Mouse (Mus musculus): Measurements from ENCODE around the gene Lamb3. TPM values are rescaled to one million over a fixed set of nuclear protein-coding genes. Genes with fewer than 3 reads are reported as not detected.
A peak's percentile ranks its signal among the peaks of the same experiment; 100 is the strongest.

Lamb3 gene
- polyA plus RNA-seq, 1 experiment from 2014 or later = 0.29 TPM

GRCm38 (mm10) chr1:193323686-193324085 is 116.2 kb downstream of the Lamb3 start:
- no peak overlapping the region for H3K4me3 ChIP-seq (ENCODE audit: low read length)
- no peaks in the 10 kb centered on the region; the same call in 1 of the 2 replicates for H3K4me1 ChIP-seq (ENCODE audit: control insufficient read depth, insufficient read depth, low read depth, low read length)
- no peak overlapping the region for H3K27ac ChIP-seq (ENCODE audit: low read depth, low read length)
- no peak for ATAC-seq
- H3K36me3 ChIP-seq (ENCODE audit: control insufficient read depth, insufficient read depth, low read length) = no peaks in the 10 kb centered on the region
- 94% methylated on average over 6 of the region's 6 CpGs for WGBS
- no peak overlapping the region for H3K4me2 ChIP-seq (ENCODE audit: low read length)
- H3K9ac ChIP-seq (ENCODE audit: low read depth, low read length) = no peak overlapping the region
- no peaks in the 10 kb centered on the region for H3K27me3 ChIP-seq (replicated peaks; ENCODE audit: control insufficient read depth, insufficient read depth, low read length)
- no peaks in the 10 kb centered on the region for H3K9me3 ChIP-seq (ENCODE audit: control insufficient read depth, low read length)

- Histone ChIP-seq H3K9ac (ENCODE audit: low read depth, low read length) (no peak overlapping the region), H3K9me3 (ENCODE audit: control insufficient read depth, low read length) (no peaks in the 10 kb centered on the region), H3K4me2 (ENCODE audit: low read length) (no peak overlapping the region), H3K4me3 (ENCODE audit: low read length) (no peak overlapping the region), H3K36me3 (ENCODE audit: control insufficient read depth, insufficient read depth, low read length) (no peaks in the 10 kb centered on the region), H3K4me1 (ENCODE audit: control insufficient read depth, insufficient read depth, low read depth, low read length) (no peaks in the 10 kb centered on the region; the same call in 1 of the 2 replicates), H3K27ac (ENCODE audit: low read depth, low read length) (no peak overlapping the region), H3K27me3 (replicated peaks; ENCODE audit: control insufficient read depth, insufficient read depth, low read length) (no peaks in the 10 kb centered on the region)
- WGBS = 49% methylated on average over 2 of the region's 2 CpGs
- ATAC-seq = no peak
These were observed 116.7 kb downstream of the Lamb3 start for GRCm38 (mm10) chr1:193324224-193324623.

GRCm38 (mm10) chr1:193325891-193326290 is 118.4 kb downstream of the Lamb3 start:
- Histone ChIP-seq H3K4me3 (ENCODE audit: low read length) (no peak overlapping the region), H3K27me3 (replicated peaks; ENCODE audit: control insufficient read depth, insufficient read depth, low read length) (no peaks in the 10 kb centered on the region), H3K9ac (ENCODE audit: low read depth, low read length) (no peak overlapping the region), H3K36me3 (ENCODE audit: control insufficient read depth, insufficient read depth, low read length) (no peaks in the 10 kb centered on the region), H3K27ac (ENCODE audit: low read depth, low read length) (no peak overlapping the region), H3K4me1 (ENCODE audit: control insufficient read depth, insufficient read depth, low read depth, low read length) (peaks cover 6% of the 10 kb centered on the region; the same call in 1 of the 2 replicates), H3K4me2 (ENCODE audit: low read length) (no peak overlapping the region), H3K9me3 (ENCODE audit: control insufficient read depth, low read length) (no peaks in the 10 kb centered on the region)
- 91% methylated on average over 6 of the region's 6 CpGs for WGBS
- no peak for ATAC-seq

- Histone ChIP-seq H3K4me3 (ENCODE audit: low read length) (no peak overlapping the region), H3K9me3 (ENCODE audit: control insufficient read depth, low read length) (no peaks in the 10 kb centered on the region), H3K27me3 (replicated peaks; ENCODE audit: control insufficient read depth, insufficient read depth, low read length) (no peaks in the 10 kb centered on the region), H3K9ac (ENCODE audit: low read depth, low read length) (no peak overlapping the region), H3K27ac (ENCODE audit: low read depth, low read length) (no peak overlapping the region), H3K4me1 (ENCODE audit: control insufficient read depth, insufficient read depth, low read depth, low read length) (peaks cover 6% of the 10 kb centered on the region; the same call in 1 of the 2 replicates), H3K36me3 (ENCODE audit: control insufficient read depth, insufficient read depth, low read length) (no peaks in the 10 kb centered on the region), H3K4me2 (ENCODE audit: low read length) (no peak overlapping the region)
- 74% methylated on average over 7 of the region's 7 CpGs for WGBS
- no peak for ATAC-seq
These were observed 119.1 kb downstream of the Lamb3 start for GRCm38 (mm10) chr1:193326456-193327145.

- 50% methylated on average over 1 of the region's 1 CpGs for WGBS
- peaks cover 6% of the 10 kb centered on the region; the same call in 1 of the 2 replicates for H3K4me1 ChIP-seq (ENCODE audit: control insufficient read depth, insufficient read depth, low read depth, low read length)
These were observed 119.7 kb downstream of the Lamb3 start for GRCm38 (mm10) chr1:193327216-193327615.

GRCm38 (mm10) chr1:193327686-193328085 is 120.2 kb downstream of the Lamb3 start:
- no peaks in the 10 kb centered on the region for H3K9me3 ChIP-seq (ENCODE audit: control insufficient read depth, low read length)
- no peaks in the 10 kb centered on the region for H3K27me3 ChIP-seq (replicated peaks; ENCODE audit: control insufficient read depth, insufficient read depth, low read length)
- no peak overlapping the region for H3K9ac ChIP-seq (ENCODE audit: low read depth, low read length)
- H3K27ac ChIP-seq (ENCODE audit: low read depth, low read length) = no peak overlapping the region
- H3K4me2 ChIP-seq (ENCODE audit: low read length) = no peak overlapping the region
- no peak overlapping the region for H3K4me3 ChIP-seq (ENCODE audit: low read length)
- 68% methylated on average over 5 of the region's 5 CpGs for WGBS
- H3K4me1 ChIP-seq (ENCODE audit: control insufficient read depth, insufficient read depth, low read depth, low read length) = peaks cover 6% of the 10 kb centered on the region; the same call in 1 of the 2 replicates
- no peaks in the 10 kb centered on the region for H3K36me3 ChIP-seq (ENCODE audit: control insufficient read depth, insufficient read depth, low read length)
- no peak for ATAC-seq

More at GRCm38 (mm10) chr1:193327216-193327615, 119.7 kb downstream of the Lamb3 start:
- H3K4me3 ChIP-seq (ENCODE audit: low read length) = no peak overlapping the region
- no peak overlapping the region for H3K27ac ChIP-seq (ENCODE audit: low read depth, low read length)
- ATAC-seq = no peak; the same call in 1 of the 2 replicates
- no peaks in the 10 kb centered on the region for H3K9me3 ChIP-seq (ENCODE audit: control insufficient read depth, low read length)
- no peaks in the 10 kb centered on the region for H3K27me3 ChIP-seq (replicated peaks; ENCODE audit: control insufficient read depth, insufficient read depth, low read length)
- H3K36me3 ChIP-seq (ENCODE audit: control insufficient read depth, insufficient read depth, low read length) = no peaks in the 10 kb centered on the region
- no peak overlapping the region for H3K4me2 ChIP-seq (ENCODE audit: low read length)
- H3K9ac ChIP-seq (ENCODE audit: low read depth, low read length) = no peak overlapping the region

GRCm38 (mm10) chr1:193329557-193329956 is 122.1 kb downstream of the Lamb3 start:
- WGBS = 83% methylated on average over 9 of the region's 9 CpGs
- Histone ChIP-seq H3K4me1 (ENCODE audit: control insufficient read depth, insufficient read depth, low read depth, low read length) (peaks cover 11% of the 10 kb centered on the region), H3K27ac (ENCODE audit: low read depth, low read length) (no peak overlapping the region), H3K9ac (ENCODE audit: low read depth, low read length) (no peak overlapping the region), H3K27me3 (replicated peaks; ENCODE audit: control insufficient read depth, insufficient read depth, low read length) (no peaks in the 10 kb centered on the region), H3K4me3 (ENCODE audit: low read length) (no peak overlapping the region), H3K4me2 (ENCODE audit: low read length) (no peak overlapping the region), H3K9me3 (ENCODE audit: control insufficient read depth, low read length) (no peaks in the 10 kb centered on the region), H3K36me3 (ENCODE audit: control insufficient read depth, insufficient read depth, low read length) (no peaks in the 10 kb centered on the region)
- no peak for ATAC-seq

GRCm38 (mm10) chr1:193330172-193330571 is 122.7 kb downstream of the Lamb3 start:
- Histone ChIP-seq H3K36me3 (ENCODE audit: control insufficient read depth, insufficient read depth, low read length) (no peaks in the 10 kb centered on the region), H3K4me2 (ENCODE audit: low read length) (no peak overlapping the region), H3K9me3 (ENCODE audit: control insufficient read depth, low read length) (no peaks in the 10 kb centered on the region), H3K27me3 (replicated peaks; ENCODE audit: control insufficient read depth, insufficient read depth, low read length) (no peaks in the 10 kb centered on the region), H3K9ac (ENCODE audit: low read depth, low read length) (no peak overlapping the region), H3K4me3 (ENCODE audit: low read length) (no peak overlapping the region), H3K4me1 (ENCODE audit: control insufficient read depth, insufficient read depth, low read depth, low read length) (peaks cover 17% of the 10 kb centered on the region), H3K27ac (ENCODE audit: low read depth, low read length) (no peak overlapping the region)
- ATAC-seq = peak; percentile 91
- 37% methylated on average over 10 of the region's 10 CpGs for WGBS

GRCm38 (mm10) chr1:193330626-193331025 is 123.1 kb downstream of the Lamb3 start:
- no peak for ATAC-seq
- H3K27ac ChIP-seq (ENCODE audit: low read depth, low read length) = no peak overlapping the region
- no peak overlapping the region for H3K4me2 ChIP-seq (ENCODE audit: low read length)
- H3K9me3 ChIP-seq (ENCODE audit: control insufficient read depth, low read length) = no peaks in the 10 kb centered on the region
- H3K9ac ChIP-seq (ENCODE audit: low read depth, low read length) = no peak overlapping the region
- peaks cover 18% of the 10 kb centered on the region for H3K4me1 ChIP-seq (ENCODE audit: control insufficient read depth, insufficient read depth, low read depth, low read length)
- H3K4me3 ChIP-seq (ENCODE audit: low read length) = no peak overlapping the region
- no peaks in the 10 kb centered on the region for H3K36me3 ChIP-seq (ENCODE audit: control insufficient read depth, insufficient read depth, low read length)
- no peaks in the 10 kb centered on the region for H3K27me3 ChIP-seq (replicated peaks; ENCODE audit: control insufficient read depth, insufficient read depth, low read length)
- 74% methylated on average over 5 of the region's 7 CpGs for WGBS

All from hindbrain, embryonic 16.5 days (tissue).